Mouse (Mus musculus) forebrain, postnatal 0 days (tissue): ENCODE results near the gene Zc3h7b. TPM values are rescaled to one million over a fixed set of nuclear protein-coding genes. Genes with fewer than 3 reads are reported as not detected.

ENCODE experiments used
- ATAC-seq: fragments of 200-750 bp; cut with Nextera tagmentation; 2 replicates; pipeline ENCODE4 v1.8.0; 2017; ENCODE audit warnings: mild to moderate bottlenecking, moderate library complexity
- DNase-seq: peaks from one replicate; pipeline ENCODE4 v3.0.0-alpha.2; 2015
- H3K27ac ChIP-seq: fragments of 300-500 bp; sonication (generic); 2 replicates; pipeline ENCODE4 v1.5.1; 2014; ENCODE audit warnings: low read depth, mild to moderate bottlenecking, antibody characterized with exemption, low read length, moderate library complexity, mixed read lengths
- H3K27me3 ChIP-seq: fragments of 300-500 bp; sonication (generic); 2 replicates; pipeline ENCODE4 v1.6.1; 2014; ENCODE audit warnings: mild to moderate bottlenecking, low read length, mixed read lengths; ENCODE audit not compliant: insufficient read depth
- H3K36me3 ChIP-seq: fragments of 300-500 bp; sonication (generic); 2 replicates; pipeline ENCODE4 v1.6.1; 2014; ENCODE audit warnings: mild to moderate bottlenecking, moderate library complexity; ENCODE audit not compliant: insufficient read depth
- H3K4me1 ChIP-seq: fragments of 300-500 bp; sonication (generic); 2 replicates; pipeline ENCODE4 v1.6.1; 2014; ENCODE audit warnings: antibody characterized with exemption; ENCODE audit not compliant: insufficient read depth
- H3K4me2 ChIP-seq: fragments of 300-500 bp; sonication (generic); 2 replicates; pipeline ENCODE4 v1.6.1; 2014; ENCODE audit warnings: low read depth, mild to moderate bottlenecking, moderate library complexity
- H3K4me3 ChIP-seq: fragments of 300-500 bp; sonication (generic); 2 replicates; pipeline ENCODE4 v1.5.1; 2014; ENCODE audit warnings: low read depth, low read length, mixed read lengths
- H3K9ac ChIP-seq: fragments of 300-500 bp; sonication (generic); 2 replicates; pipeline ENCODE4 v1.6.1; 2014; ENCODE audit warnings: mild to moderate bottlenecking
- H3K9me3 ChIP-seq: fragments of 300-500 bp; sonication (generic); 2 replicates; pipeline ENCODE4 v1.6.1; 2016; ENCODE audit warnings: low read length
- CTCF ChIP-seq: sonication (generic); IDR thresholded peaks from 2 replicates; pipeline ENCODE4 v1.5.1; 2016; ENCODE audit warnings: antibody characterized with exemption, control low read depth, low read depth
- WGBS: fragments of 180-500 bp; shearing (Covaris S2); extraction: QIAGEN DNeasy Blood & Tissue Kit; methylation state at CpG from one replicate; pipeline ENCODE4 v1.1.7; 2014; 5-methylcytosine and 5-hydroxymethylcytosine counted together
- polyA plus RNA-seq: library from polyadenylated mRNA; unstranded; fragments of >200 nt; fragmentation: Nextera tagmentation; extraction: Ambion mirVana; gene quantifications from 2 replicates; pipeline ENCODE4 v1.2.1, GENCODE M21; 2015
- total RNA-seq: library from RNA; depleted of rRNA; stranded (reverse); fragments of >200 nt; gene quantifications from 2 replicates; pipeline ENCODE4 v1.2.3, GENCODE M21; 2014

Zc3h7b gene
- total and polyA plus RNA-seq, 2 experiments from 2014 or later, result 41.3 to 131 TPM

- no peak for ATAC-seq
- TF ChIP-seq CTCF, result no peak
- Histone ChIP-seq H3K27ac (no peak overlapping the region), H3K9ac (no peak overlapping the region), H3K9me3 (no peaks in the 10 kb centered on the region), H3K4me2 (no peak overlapping the region), H3K4me1 (peaks cover 24% of the 10 kb centered on the region), H3K36me3 (peaks cover 40% of the 10 kb centered on the region), H3K4me3 (no peak overlapping the region), H3K27me3 (no peaks in the 10 kb centered on the region)
- 42% methylated on average over 5 of the region's 5 CpGs for WGBS
- no peak for DNase-seq
Observed at GRCm38 (mm10) chr15:81813986-81814705, 69.3 kb downstream of the Zc3h7b start.

- no peak for ATAC-seq
- Histone ChIP-seq H3K4me2 (no peak overlapping the region), H3K9ac (no peak overlapping the region), H3K4me1 (peaks cover 18% of the 10 kb centered on the region), H3K36me3 (peaks cover 46% of the 10 kb centered on the region), H3K27me3 (no peaks in the 10 kb centered on the region), H3K4me3 (no peak overlapping the region), H3K9me3 (no peaks in the 10 kb centered on the region), H3K27ac (no peak overlapping the region)
- WGBS, result 75% methylated on average over 12 of the region's 12 CpGs
- no peak for TF ChIP-seq CTCF
- DNase-seq, result no peak
Observed at GRCm38 (mm10) chr15:81814716-81815370, 70.0 kb downstream of the Zc3h7b start.

GRCm38 (mm10) chr15:81818404-81818803 lies 73.5 kb downstream of the Zc3h7b start:
- ATAC-seq, result no peak
- WGBS, result 87% methylated on average over 3 of the region's 3 CpGs
- Histone ChIP-seq H3K4me2 (no peak overlapping the region), H3K27me3 (no peaks in the 10 kb centered on the region), H3K36me3 (peaks cover 77% of the 10 kb centered on the region), H3K4me1 (no peaks in the 10 kb centered on the region), H3K9me3 (no peaks in the 10 kb centered on the region), H3K9ac (no peak overlapping the region), H3K27ac (no peak overlapping the region), H3K4me3 (no peak overlapping the region)
- DNase-seq, result no peak
- TF ChIP-seq CTCF, result no peak

GRCm38 (mm10) chr15:81822631-81823030 lies 77.8 kb downstream of the Zc3h7b start:
- Histone ChIP-seq H3K27ac (no peak overlapping the region), H3K4me1 (no peaks in the 10 kb centered on the region), H3K27me3 (no peaks in the 10 kb centered on the region), H3K9me3 (no peaks in the 10 kb centered on the region), H3K4me2 (no peak overlapping the region), H3K36me3 (peaks cover 89% of the 10 kb centered on the region), H3K9ac (no peak overlapping the region), H3K4me3 (no peak overlapping the region)
- no peak for DNase-seq
- ATAC-seq, result no peak
- 91% methylated on average over 3 of the region's 3 CpGs for WGBS
- TF ChIP-seq CTCF, result no peak

GRCm38 (mm10) chr15:81824832-81825231 lies 80.0 kb downstream of the Zc3h7b start:
- TF ChIP-seq CTCF, result no peak
- H3K4me1 ChIP-seq, result no peaks in the 10 kb centered on the region
- H3K9me3 ChIP-seq, result no peaks in the 10 kb centered on the region
- 79% methylated on average over 3 of the region's 3 CpGs for WGBS
- peaks cover 84% of the 10 kb centered on the region for H3K36me3 ChIP-seq
- no peak overlapping the region for H3K27ac ChIP-seq
- DNase-seq (no peak), ATAC-seq (no peak)
- H3K4me3 ChIP-seq, result no peak overlapping the region
- H3K4me2 ChIP-seq, result no peak overlapping the region
- no peak overlapping the region for H3K9ac ChIP-seq
- no peaks in the 10 kb centered on the region for H3K27me3 ChIP-seq

GRCm38 (mm10) chr15:81828426-81829207 lies 83.8 kb downstream of the Zc3h7b start:
- Histone ChIP-seq H3K9ac (no peak overlapping the region), H3K4me2 (no peak overlapping the region), H3K27ac (no peak overlapping the region), H3K9me3 (no peaks in the 10 kb centered on the region), H3K27me3 (no peaks in the 10 kb centered on the region), H3K4me1 (no peaks in the 10 kb centered on the region), H3K4me3 (no peak overlapping the region), H3K36me3 (peaks cover 51% of the 10 kb centered on the region)
- no peak for DNase-seq
- no peak for ATAC-seq
- TF ChIP-seq CTCF, result no peak
- whole genome bisulfite sequencing, result 88% methylated on average over 7 of the region's 7 CpGs

- H3K9ac ChIP-seq, result no peak overlapping the region
- DNase-seq (no peak), ATAC-seq (no peak)
- no peak overlapping the region for H3K4me2 ChIP-seq
- no peak overlapping the region for H3K4me3 ChIP-seq
- no peaks in the 10 kb centered on the region for H3K9me3 ChIP-seq
- no peak for TF ChIP-seq CTCF
- H3K4me1 ChIP-seq, result no peaks in the 10 kb centered on the region
- WGBS, result 62% methylated on average over 2 of the region's 2 CpGs
- no peak overlapping the region for H3K27ac ChIP-seq
- peaks cover 45% of the 10 kb centered on the region for H3K36me3 ChIP-seq
- no peaks in the 10 kb centered on the region for H3K27me3 ChIP-seq
Observed at GRCm38 (mm10) chr15:81829208-81829580, 84.3 kb downstream of the Zc3h7b start.
